Mouse (Mus musculus): ENCODE results near the gene Hnrnpll. TPM values are rescaled to one million over a fixed set of nuclear protein-coding genes. Genes with fewer than 3 reads are reported as not detected.

The Hnrnpll gene
- polyA plus RNA-seq (2012; fragmentation: generic; extraction: Trizol), result 10 to 100 TPM in 1 of 2 experiments, 1 to 10 TPM in 1; 2.8 to 16.9 TPM

DNA sequence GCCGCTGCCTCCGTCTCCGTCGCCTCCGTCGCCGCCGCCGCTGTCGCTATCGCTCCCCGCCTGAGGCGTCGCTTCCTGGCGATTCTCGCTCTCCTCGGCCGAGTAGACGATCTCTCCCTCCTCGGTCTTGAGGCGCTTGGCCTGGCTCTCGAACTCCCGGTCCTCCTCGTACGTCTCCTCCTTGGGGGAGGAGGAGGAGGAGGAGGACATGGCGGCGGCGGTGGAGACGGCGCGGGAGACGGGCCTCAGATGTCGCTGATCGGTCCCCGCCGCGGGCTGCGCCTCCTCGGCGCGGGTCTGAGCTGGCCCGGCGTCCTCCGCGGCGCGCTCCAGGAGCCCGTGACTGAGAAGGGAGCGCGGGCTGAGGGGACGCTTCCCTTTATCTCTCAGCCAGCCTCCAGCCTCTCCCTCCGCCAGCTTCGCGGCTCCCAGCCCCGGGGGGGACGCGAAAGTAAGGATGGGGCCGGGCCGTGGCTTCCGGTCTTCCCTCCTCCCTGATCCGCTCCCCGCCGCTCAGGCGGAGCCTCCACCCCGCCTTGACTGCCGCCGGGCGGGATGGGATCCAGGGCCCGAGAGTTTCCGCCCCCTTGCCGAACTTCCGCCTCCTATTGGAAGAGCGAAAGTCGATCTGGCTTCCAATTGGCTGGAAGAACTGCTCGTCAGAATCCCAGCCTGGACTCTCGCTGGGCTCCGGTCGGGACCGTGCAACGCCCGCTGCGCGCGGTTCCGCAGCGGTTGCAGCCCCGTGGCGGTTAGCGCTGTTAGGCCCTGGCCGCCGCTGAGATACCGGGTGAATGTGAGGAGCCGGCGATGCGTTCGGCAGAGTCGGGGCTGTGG lies at the start of gene Hnrnpll:
Hnrnpll (minus strand) TSS at position 552 of the 837 bp plus-strand sequence.

Other genes starting within 250 kb of the Hnrnpll start
- gene Atl2, start 166.2 kb downstream of the Hnrnpll start, polyA plus RNA-seq (2012; fragmentation: generic; extraction: Trizol), result 1 to 10 TPM in 1 of 2 experiments, under 1 TPM in 1; 0.71 to 5.2 TPM
- 1 to 10 TPM in 1 of 2 experiments, under 1 TPM in 1; 0.43 to 3.8 TPM for gene Galm, start 65.1 kb upstream of the Hnrnpll start, polyA plus RNA-seq (2012; fragmentation: generic; extraction: Trizol)
- gene Srsf7, start 145.0 kb upstream of the Hnrnpll start, polyA plus RNA-seq (2012; fragmentation: generic; extraction: Trizol), result 10 to 100 TPM; 73.9 to 83.3 TPM
- under 1 TPM in 1 of 2 experiments, not detected in 1; 0.02 TPM for gene Ttc39d, start 145.1 kb upstream of the Hnrnpll start, polyA plus RNA-seq (2012; fragmentation: generic; extraction: Trizol)
- 1 to 10 TPM; 2.0 to 9.7 TPM for gene Gemin6, start 162.1 kb upstream of the Hnrnpll start, polyA plus RNA-seq (2012; fragmentation: generic; extraction: Trizol)
- gene Morn2, start 227.9 kb upstream of the Hnrnpll start, polyA plus RNA-seq (2012; fragmentation: generic; extraction: Trizol), result 10 to 100 TPM; 31.5 to 63.8 TPM
- 10 to 100 TPM in 1 of 2 experiments, under 1 TPM in 1; 0.64 to 12.1 TPM for gene Dhx57, start 228.1 kb upstream of the Hnrnpll start, polyA plus RNA-seq (2012; fragmentation: generic; extraction: Trizol)
- under 1 TPM in 1 of 2 experiments, not detected in 1; 0.32 TPM for gene Arhgef33, start 245.1 kb upstream of the Hnrnpll start, polyA plus RNA-seq (2012; fragmentation: generic; extraction: Trizol)

Measured in C3H10T1/2 (cell line).